11 mouse cellular contexts compared by ENCODE assay signal in genomic region chr8:65159096-65159748, GRCm38 (mm10). TPM values are rescaled to one million over a fixed set of nuclear protein-coding genes. Genes with fewer than 3 reads are reported as not detected.
DNase-seq lines count a peak whose midpoint lies in the region; ATAC-seq lines count a peak whose summit lies in the region.
"Had no signal": no experiment of that assay in that cellular context is flagged by ENCODE, and none has a peak within 500 bp of the region (broad histone marks: within the 10 kb centered on the region; RNA-seq: fewer than 3 reads in every experiment).

No protein-coding gene starts in this region.

- H3K27ac ChIP-seq in hindbrain, embryonic 15.5 days (replicated peaks) = no peak overlapping the region
- no peak overlapping the region for H3K27ac ChIP-seq in hindbrain, embryonic 12.5 days
- H3K27ac ChIP-seq: gastrocnemius, adult 2 months; limb, embryonic 13.5 days had no signal

- peak; percentile 62; the same call in 1 of the 2 replicates for ATAC-seq in hindbrain, embryonic 15.5 days (ENCODE audit: low FRiP score, low read depth)
- ATAC-seq in hindbrain, embryonic 12.5 days (ENCODE audit: low FRiP score) = no peak

- peak; percentile 35 for DNase-seq in right cerebral cortex, adult 18-20 months
- no peak for DNase-seq in right cerebral cortex, postnatal 14 days
- peak; percentile 21 to 22 for DNase-seq in layer of hippocampus, postnatal 36 days
- no peak for DNase-seq in adrenal gland, postnatal 4 days (ENCODE audit: low spot score in 2 of 2)
- no peak for DNase-seq in kidney, postnatal 4 days
- DNase-seq: gastrocnemius, adult 2 months; kidney, adult 8-10 months had no signal

- H3K9me3 ChIP-seq in hindbrain, embryonic 15.5 days = no peaks in the 10 kb centered on the region
- H3K9me3 ChIP-seq in hindbrain, embryonic 12.5 days (replicated peaks) = no peaks in the 10 kb centered on the region
- H3K9me3 ChIP-seq: limb, embryonic 13.5 days had no signal

- H3K36me3 ChIP-seq in hindbrain, embryonic 15.5 days = no peaks in the 10 kb centered on the region
- H3K36me3 ChIP-seq in hindbrain, embryonic 12.5 days = no peaks in the 10 kb centered on the region
- H3K36me3 ChIP-seq: limb, embryonic 13.5 days had no signal

- no peaks in the 10 kb centered on the region for H3K4me1 ChIP-seq in hindbrain, embryonic 15.5 days (replicated peaks)
- H3K4me1 ChIP-seq in hindbrain, embryonic 12.5 days = no peaks in the 10 kb centered on the region

- no peak overlapping the region for H3K4me3 ChIP-seq in hindbrain, embryonic 15.5 days
- H3K4me3 ChIP-seq in hindbrain, embryonic 12.5 days = no peak overlapping the region
- H3K4me3 ChIP-seq: gastrocnemius, adult 2 months; limb, embryonic 13.5 days had no signal

- H3K27me3 ChIP-seq in hindbrain, embryonic 15.5 days = no peaks in the 10 kb centered on the region
- H3K27me3 ChIP-seq in hindbrain, embryonic 12.5 days = no peaks in the 10 kb centered on the region
- H3K27me3 ChIP-seq: limb, embryonic 13.5 days had no signal

- H3K4me2 ChIP-seq in hindbrain, embryonic 15.5 days = no peak overlapping the region
- no peak overlapping the region for H3K4me2 ChIP-seq in hindbrain, embryonic 12.5 days (replicated peaks)
- H3K4me2 ChIP-seq: limb, embryonic 13.5 days had no signal

- WGBS in hindbrain, embryonic 15.5 days = 43% methylated on average over 14 of the region's 14 CpGs
- 65% methylated on average over 14 of the region's 14 CpGs for WGBS in hindbrain, embryonic 12.5 days

- H3K9ac ChIP-seq in hindbrain, embryonic 15.5 days = no peak overlapping the region
- H3K9ac ChIP-seq in hindbrain, embryonic 12.5 days = no peak overlapping the region
- H3K9ac ChIP-seq: limb, embryonic 13.5 days had no signal

RNA-seq across cellular contexts. Expression of gene BC030870, which starts 29.9 kb away (rescaled TPM):
- polyA plus RNA-seq in hindbrain, embryonic 15.5 days (2015; fragmentation: Nextera tagmentation; extraction: Ambion mirVana) = 0.09 TPM in 1 of 2 replicates, not detected in the other
- not detected in 2 replicates for polyA plus RNA-seq in hindbrain, embryonic 12.5 days (2016; fragmentation: Nextera tagmentation; extraction: Ambion mirVana)
- not detected for total RNA-seq in layer of hippocampus, postnatal 36 days (2021)
- not detected for total RNA-seq in adrenal gland, postnatal 4 days (2021)
- total RNA-seq: gastrocnemius, adult 2 months had no signal
- polyA plus RNA-seq: heart, embryonic 14.5 days had no signal

Comparison
In these comparisons a context has a peak if more than half of its experiments do, and no peak if none do; other contexts are left out.
1. DNase-seq: peak in right cerebral cortex, adult 18-20 months (single experiment) and layer of hippocampus, postnatal 36 days (2 of 2); none in right cerebral cortex, postnatal 14 days (single experiment), adrenal gland, postnatal 4 days (0 of 2) and kidney, postnatal 4 days (0 of 2).